Mouse (Mus musculus) MEL (cell line): Measurements from ENCODE around the gene Fam114a1. TPM values are rescaled to one million over a fixed set of nuclear protein-coding genes. Genes with fewer than 3 reads are reported as not detected.

Experiments
- DNase-seq: peaks from one replicate; pipeline ENCODE4 v3.0.0; 2011; ENCODE audit warnings: low read depth, low spot score
- H3K27ac ChIP-seq: 2 replicates; pipeline ENCODE4 v1.5.1; 2012; ENCODE audit warnings: low read depth, mild to moderate bottlenecking, control low read depth, low read length, moderate library complexity; ENCODE audit not compliant: control insufficient read depth
- H3K27me3 ChIP-seq, 2 experiments: fragments of 150-350 bp in 1 of 2; sonication (generic) in 1 of 2; 2 replicates each; pipeline ENCODE4 v1.6.1; 2012; ENCODE audit warnings: low read length in 2 of 2, mild to moderate bottlenecking in 2 of 2, improper control_type of control experiment in 1 of 2, moderate library complexity in 1 of 2; ENCODE audit not compliant: insufficient read depth in 2 of 2, control insufficient read depth in 1 of 2
- H3K36me3 ChIP-seq, 2 experiments: 2 replicates each; pipeline ENCODE4 v1.6.1; 2012 to 2014; ENCODE audit warnings: low read length in 2 of 2, improper control_type of control experiment in 1 of 2, inconsistent platforms in 1 of 2, mild to moderate bottlenecking in 1 of 2; ENCODE audit not compliant: insufficient read depth in 2 of 2, control insufficient read depth in 1 of 2
- H3K4me1 ChIP-seq, 2 experiments: fragments of 150-350 bp in 1 of 2; sonication (generic) in 1 of 2; 2 replicates each; pipeline ENCODE4 v1.6.1; 2012; ENCODE audit warnings: low read length in 2 of 2, improper control_type of control experiment in 1 of 2, mild to moderate bottlenecking in 1 of 2; ENCODE audit not compliant: insufficient read depth in 2 of 2, control insufficient read depth in 1 of 2
- H3K4me3 ChIP-seq, 2 experiments: fragments of 150-350 bp in 1 of 2; sonication (generic) in 1 of 2; 2 replicates each; pipeline ENCODE4 v1.5.1; 2012; ENCODE audit warnings: low read depth in 2 of 2, low read length in 2 of 2, mild to moderate bottlenecking in 2 of 2, moderate library complexity in 2 of 2, control low read depth in 1 of 2, improper control_type of control experiment in 1 of 2; ENCODE audit not compliant: control insufficient read depth in 1 of 2, insufficient read depth in 1 of 2
- H3K79me2 ChIP-seq: 2 replicates; pipeline ENCODE4 v1.6.1; 2012; ENCODE audit warnings: mild to moderate bottlenecking, low read length, moderate library complexity; ENCODE audit not compliant: control insufficient read depth, poor library complexity, insufficient read depth
- H3K9ac ChIP-seq: 2 replicates; pipeline ENCODE4 v1.6.1; 2012; ENCODE audit warnings: low read depth, mild to moderate bottlenecking, control low read depth, low read length, moderate library complexity; ENCODE audit not compliant: control insufficient read depth, poor library complexity, severe bottlenecking
- H3K9me3 ChIP-seq: fragments of 150-350 bp; sonication (generic); replicated peaks from 2 replicates; pipeline ENCODE4 v1.6.1; 2012; ENCODE audit warnings: mild to moderate bottlenecking, low read length, improper control_type of control experiment, moderate library complexity; ENCODE audit not compliant: insufficient read depth
- E2F4 ChIP-seq: IDR thresholded peaks from 2 replicates; pipeline ENCODE4 v1.6.1; 2011; ENCODE audit warnings: low read depth, low read length, improper control_type of control experiment, borderline replicate concordance
- ETS1 ChIP-seq: IDR thresholded peaks from 2 replicates; pipeline ENCODE4 v1.6.1; 2012; ENCODE audit warnings: low read depth, mild to moderate bottlenecking, inconsistent platforms, low read length, improper control_type of control experiment, moderate library complexity
- JUND ChIP-seq: IDR thresholded peaks from 2 replicates; pipeline ENCODE4 v1.6.1; 2011; ENCODE audit warnings: low read depth, mild to moderate bottlenecking, improper control_type of control experiment, low read length
- KAT2A ChIP-seq: conservative IDR thresholded peaks from 2 replicates; pipeline ENCODE4 v1.6.1; 2012; ENCODE audit warnings: low read depth, low read length, improper control_type of control experiment, inconsistent platforms
- MAZ ChIP-seq: IDR thresholded peaks from 2 replicates; pipeline ENCODE4 v1.6.1; 2012; ENCODE audit warnings: low read depth, mild to moderate bottlenecking, inconsistent platforms, low read length, improper control_type of control experiment
- MEF2A ChIP-seq: IDR thresholded peaks from 2 replicates; pipeline ENCODE4 v1.6.1; 2014; ENCODE audit warnings: low read depth, mild to moderate bottlenecking, inconsistent platforms, low read length, improper control_type of control experiment; ENCODE audit not compliant: poor library complexity, insufficient replicate concordance, severe bottlenecking; ENCODE audit errors: extremely low read depth
- MYB ChIP-seq: IDR thresholded peaks from 2 replicates; pipeline ENCODE4 v1.6.1; 2011; ENCODE audit warnings: mild to moderate bottlenecking, low read depth, low read length, improper control_type of control experiment
- NRF1 ChIP-seq: IDR thresholded peaks from 2 replicates; pipeline ENCODE4 v1.6.1; 2014; ENCODE audit warnings: low read depth, mild to moderate bottlenecking, inconsistent platforms, low read length, improper control_type of control experiment, moderate library complexity; ENCODE audit not compliant: poor library complexity, insufficient read depth, severe bottlenecking
- POLR2A ChIP-seq, 2 experiments: IDR thresholded peaks; 2 replicates each; pipeline ENCODE4 v1.6.1; 2011 to 2012; ENCODE audit warnings: low read length in 2 of 2, mild to moderate bottlenecking in 2 of 2, control low read depth in 1 of 2, improper control_type of control experiment in 1 of 2, low read depth in 1 of 2, moderate library complexity in 1 of 2; ENCODE audit not compliant: control insufficient read depth in 1 of 2, insufficient read depth in 1 of 2, poor library complexity in 1 of 2
- POLR2AphosphoS2 ChIP-seq: IDR thresholded peaks from 2 replicates; pipeline ENCODE4 v1.6.1; 2011; ENCODE audit warnings: low read length, improper control_type of control experiment
- POLR2AphosphoS5 ChIP-seq: IDR thresholded peaks from 2 replicates; pipeline ENCODE4 v1.6.1; 2012; ENCODE audit warnings: low read depth, borderline replicate concordance, mild to moderate bottlenecking, inconsistent platforms, low read length, moderate library complexity, mixed read lengths
- RCOR1 ChIP-seq: IDR thresholded peaks from 2 replicates; pipeline ENCODE4 v1.6.1; 2012; ENCODE audit warnings: low read depth, mild to moderate bottlenecking, inconsistent platforms, low read length, improper control_type of control experiment
- SIN3A ChIP-seq: IDR thresholded peaks from 2 replicates; pipeline ENCODE4 v1.6.1; 2012; ENCODE audit warnings: low read length, improper control_type of control experiment, inconsistent platforms
- SMC3 ChIP-seq: IDR thresholded peaks from 2 replicates; pipeline ENCODE4 v1.6.1; 2011; ENCODE audit warnings: low read depth, low read length, improper control_type of control experiment
- TAL1 ChIP-seq: IDR thresholded peaks from 2 replicates; pipeline ENCODE4 v1.6.1; 2012; ENCODE audit warnings: mild to moderate bottlenecking, inconsistent platforms, low read length, moderate library complexity, mixed read lengths
- TBP ChIP-seq: IDR thresholded peaks from 2 replicates; pipeline ENCODE4 v1.8.0; 2011; ENCODE audit warnings: low read depth, low read length, improper control_type of control experiment
- TCF12 ChIP-seq: IDR thresholded peaks from 2 replicates; pipeline ENCODE4 v1.6.1; 2014; ENCODE audit warnings: low read depth, mild to moderate bottlenecking, inconsistent platforms, low read length, improper control_type of control experiment, moderate library complexity
- UBTF ChIP-seq: IDR thresholded peaks from 2 replicates; pipeline ENCODE4 v1.6.1; 2012; ENCODE audit warnings: low read depth, mild to moderate bottlenecking, inconsistent platforms, low read length, improper control_type of control experiment, moderate library complexity, borderline replicate concordance; ENCODE audit not compliant: insufficient read depth
- USF1 ChIP-seq: IDR thresholded peaks from 2 replicates; pipeline ENCODE4 v1.6.1; 2014; ENCODE audit warnings: low read depth, mild to moderate bottlenecking, inconsistent platforms, low read length, improper control_type of control experiment, moderate library complexity
- ZC3H11A ChIP-seq: IDR thresholded peaks from 2 replicates; pipeline ENCODE4 v1.6.1; 2012; ENCODE audit warnings: low read depth, mild to moderate bottlenecking, inconsistent platforms, low read length, improper control_type of control experiment
- ZKSCAN1 ChIP-seq: IDR thresholded peaks from 2 replicates; pipeline ENCODE4 v1.6.1; 2012; ENCODE audit warnings: low read depth, mild to moderate bottlenecking, inconsistent platforms, low read length, improper control_type of control experiment, moderate library complexity
- polyA plus RNA-seq, 2 experiments: library from polyadenylated mRNA; stranded (reverse) in 1 of 2; unstranded in 1 of 2; fragments of >175 nt in 1 of 2; fragments of >200 nt in 1 of 2; gene quantifications; 2 replicates each; pipeline versions ENCODE4 v1.2.1 to v1.2.4; 2012; ENCODE audit warnings: low replicate concordance in 2 of 2, low read depth in 1 of 2; ENCODE audit not compliant: insufficient read length in 2 of 2, insufficient read depth in 1 of 2, missing spikeins in 1 of 2
- total RNA-seq: library from RNA; depleted of rRNA; stranded (reverse); fragments of 300-350 nt; gene quantifications from 2 replicates; pipeline ENCODE4 v1.2.3, GENCODE M21; 2012

Fam114a1 gene
- total and polyA plus RNA-seq, 3 experiments: 0.08 TPM; not detected in 2

DNA sequence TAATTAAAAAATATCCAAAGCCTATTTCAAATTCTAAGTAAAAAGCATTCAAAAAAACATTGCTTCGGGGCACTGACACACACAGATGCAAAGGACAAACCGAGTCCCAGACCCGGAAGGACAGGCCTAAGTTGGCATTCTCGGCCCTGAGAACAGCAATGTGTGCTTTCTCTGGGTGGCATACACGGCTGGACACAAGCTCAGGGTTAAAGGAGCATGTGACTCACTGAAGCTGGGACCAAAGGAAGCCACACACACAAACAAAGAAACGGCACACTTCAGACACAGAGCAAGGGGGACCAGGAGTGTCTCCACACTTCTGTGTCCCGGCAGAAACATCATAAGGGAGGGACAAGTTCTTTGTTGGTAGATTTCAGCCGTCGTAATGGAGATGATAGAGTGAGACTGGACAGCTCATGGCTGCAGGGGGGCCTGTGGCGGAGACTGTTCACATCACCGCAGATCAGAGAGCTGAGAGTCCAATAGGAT is 73.6 kb downstream of the Fam114a1 start:
- H3K27ac ChIP-seq: no peak overlapping the region
- peaks cover 0 to 3% of the 10 kb centered on the region in 2 experiments for H3K27me3 ChIP-seq
- H3K79me2 ChIP-seq: no peaks in the 10 kb centered on the region
- H3K4me1 ChIP-seq: no peaks in the 10 kb centered on the region
- H3K9ac ChIP-seq: no peak overlapping the region
- no peaks in the 10 kb centered on the region for H3K9me3 ChIP-seq
- H3K4me3 ChIP-seq: no peak overlapping the region
- DNase-seq: no peak
- TF ChIP-seq MYB: no peak
- TF ChIP-seq TCF12: no peak
- no peaks in the 10 kb centered on the region for H3K36me3 ChIP-seq

- no peaks in the 10 kb centered on the region for H3K36me3 ChIP-seq
- no peak overlapping the region for H3K4me3 ChIP-seq
- no peaks in the 10 kb centered on the region for H3K79me2 ChIP-seq
- H3K9ac ChIP-seq: no peak overlapping the region
- TF ChIP-seq ZKSCAN1 (no peak), TAL1 (no peak), TBP (no peak), SMC3 (no peak), USF1 (no peak), MEF2A (no peak), ZC3H11A (no peak), POLR2AphosphoS5 (no peak), JUND (no peak), POLR2AphosphoS2 (no peak), E2F4 (no peak), NRF1 (no peak), RCOR1 (no peak), MAZ (no peak), UBTF (no peak), ETS1 (no peak), POLR2A (IDR thresholded peaks at IDR 0.05; ENCODE audit: control insufficient read depth in 1 of 2, insufficient read depth in 1 of 2, low read depth in 1 of 2, low read length in 2 of 2, poor library complexity in 1 of 2) (no peak), SIN3A (no peak), KAT2A (no peak)
- no peaks in the 10 kb centered on the region for H3K4me1 ChIP-seq
- DNase-seq: no peak
- H3K9me3 ChIP-seq: no peaks in the 10 kb centered on the region
- peaks cover 0 to 3% of the 10 kb centered on the region in 2 experiments for H3K27me3 ChIP-seq
- no peak overlapping the region for H3K27ac ChIP-seq
These were observed 75.9 kb downstream of the Fam114a1 start for GRCm38 (mm10) chr5:65045642-65046370.
